Mouse (Mus musculus): ENCODE data around the gene Hexb. TPM values are rescaled to one million over a fixed set of nuclear protein-coding genes. Genes with fewer than 3 reads are reported as not detected.

Gene Hexb
- polyA plus RNA-seq (2015; fragmentation: Nextera tagmentation; extraction: Ambion mirVana) = 34.2 and 36.2 TPM in 2 replicates

DNA sequence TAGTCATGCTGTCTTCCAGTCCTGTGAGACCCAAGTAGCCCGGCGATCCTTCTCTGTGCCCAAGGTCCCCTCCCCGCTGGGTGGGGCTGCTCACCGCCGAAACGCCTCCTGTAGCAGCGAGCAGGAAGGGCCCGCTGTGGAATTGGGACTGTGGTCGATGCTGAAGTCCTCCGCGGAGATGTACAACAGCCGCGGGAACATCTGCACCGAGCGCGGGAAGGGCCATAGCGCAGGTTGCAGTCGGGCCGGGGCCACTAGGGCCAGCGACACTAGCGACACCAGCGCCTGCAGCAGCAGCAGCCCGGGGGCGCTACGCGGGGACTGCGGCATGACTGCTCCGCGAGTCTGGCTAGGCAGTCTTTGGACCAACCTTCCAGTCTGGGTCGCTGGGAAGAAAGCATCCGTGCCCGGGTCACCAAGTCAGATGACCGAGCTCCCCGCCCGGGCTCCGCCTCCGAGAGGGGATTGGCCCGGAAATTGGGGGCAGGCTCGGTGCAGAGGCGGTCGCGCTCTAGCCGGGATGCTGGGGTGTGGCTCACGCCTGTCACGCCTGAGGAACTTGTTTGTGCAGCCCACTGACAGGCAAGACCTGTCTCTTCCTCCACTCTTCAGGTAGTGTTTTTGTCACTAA, at the start of gene Hexb:
Gene Hexb (minus strand): TSS at position 426 of the 631 bp plus-strand sequence.
- H3K4me3 ChIP-seq (ENCODE audit: low read length) = peak within 1 kb of the TSS; percentile 79
- ATAC-seq (ENCODE audit: low read depth) = peak; percentile 94
- H3K9ac ChIP-seq (ENCODE audit: low read length) = peak within 1 kb of the TSS; percentile 75
- peak within 1 kb of the TSS; percentile 59 for H3K27ac ChIP-seq (ENCODE audit: low read length)
- peak within 1 kb of the TSS; percentile 97 for H3K4me2 ChIP-seq (ENCODE audit: low read depth, low read length)
- H3K9me3 ChIP-seq (ENCODE audit: control insufficient read depth, low read length) = no peaks in the 10 kb centered on the region
- 0% methylated on average over 45 of the region's 45 CpGs for WGBS
- no peaks in the 10 kb centered on the region for H3K36me3 ChIP-seq (ENCODE audit: control insufficient read depth, insufficient read depth, low read length)
- H3K27me3 ChIP-seq (ENCODE audit: control insufficient read depth, insufficient read depth, low read depth, low read length) = no peaks in the 10 kb centered on the region
- 0 out of 2 replicates have a peak, but pooled peaks cover 2% of the 10 kb centered on the region for H3K4me1 ChIP-seq (replicated peaks; ENCODE audit: control insufficient read depth, insufficient read depth, low read length)

- peaks cover 66% of the 10 kb centered on the region for H3K4me1 ChIP-seq (replicated peaks; ENCODE audit: control insufficient read depth, insufficient read depth, low read length)
- H3K4me3 ChIP-seq (ENCODE audit: low read length) = no peak overlapping the region
- no peaks in the 10 kb centered on the region for H3K9me3 ChIP-seq (ENCODE audit: control insufficient read depth, low read length)
- H3K36me3 ChIP-seq (ENCODE audit: control insufficient read depth, insufficient read depth, low read length) = peaks cover 36% of the 10 kb centered on the region
- H3K27ac ChIP-seq (ENCODE audit: low read length) = no peak overlapping the region
- H3K27me3 ChIP-seq (ENCODE audit: control insufficient read depth, insufficient read depth, low read depth, low read length) = no peaks in the 10 kb centered on the region
- no peak overlapping the region for H3K4me2 ChIP-seq (ENCODE audit: low read depth, low read length)
- H3K9ac ChIP-seq (ENCODE audit: low read length) = no peak overlapping the region
- 78% methylated on average over 4 of the region's 4 CpGs for WGBS
- ATAC-seq (ENCODE audit: low read depth) = no peak
Observed at GRCm38 (mm10) chr13:97247754-97248153, 49.6 kb upstream of the Hexb start.

GRCm38 (mm10) chr13:97246217-97246616, 48.1 kb upstream of the Hexb start:
- whole genome bisulfite sequencing = 90% methylated on average over 16 of the region's 16 CpGs
- no peak overlapping the region for H3K27ac ChIP-seq (ENCODE audit: low read length)
- no peaks in the 10 kb centered on the region for H3K27me3 ChIP-seq (ENCODE audit: control insufficient read depth, insufficient read depth, low read depth, low read length)
- peaks cover 32% of the 10 kb centered on the region for H3K36me3 ChIP-seq (ENCODE audit: control insufficient read depth, insufficient read depth, low read length)
- no peak for ATAC-seq (ENCODE audit: low read depth)
- no peak overlapping the region for H3K9ac ChIP-seq (ENCODE audit: low read length)
- no peaks in the 10 kb centered on the region for H3K9me3 ChIP-seq (ENCODE audit: control insufficient read depth, low read length)
- no peak overlapping the region for H3K4me3 ChIP-seq (ENCODE audit: low read length)
- peaks cover 60% of the 10 kb centered on the region for H3K4me1 ChIP-seq (replicated peaks; ENCODE audit: control insufficient read depth, insufficient read depth, low read length)
- no peak overlapping the region for H3K4me2 ChIP-seq (ENCODE audit: low read depth, low read length)

DNA sequence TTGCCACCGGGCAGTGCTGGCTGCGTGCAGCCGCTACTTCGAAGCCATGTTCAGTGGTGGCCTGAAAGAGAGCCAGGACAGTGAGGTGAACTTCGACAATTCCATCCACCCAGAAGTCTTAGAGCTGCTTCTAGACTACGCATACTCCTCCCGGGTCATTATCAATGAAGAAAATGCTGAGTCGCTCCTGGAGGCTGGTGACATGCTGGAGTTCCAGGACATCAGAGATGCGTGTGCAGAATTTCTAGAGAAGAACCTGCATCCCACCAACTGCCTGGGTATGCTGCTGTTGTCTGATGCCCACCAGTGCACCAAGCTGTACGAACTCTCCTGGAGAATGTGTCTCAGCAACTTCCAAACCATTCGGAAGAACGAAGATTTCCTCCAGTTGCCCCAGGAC, 47.0 kb upstream of the Hexb start:
- Histone ChIP-seq H3K9ac (ENCODE audit: low read length) (no peak overlapping the region), H3K27ac (ENCODE audit: low read length) (no peak overlapping the region), H3K36me3 (ENCODE audit: control insufficient read depth, insufficient read depth, low read length) (peaks cover 27% of the 10 kb centered on the region), H3K27me3 (ENCODE audit: control insufficient read depth, insufficient read depth, low read depth, low read length) (no peaks in the 10 kb centered on the region), H3K4me2 (ENCODE audit: low read depth, low read length) (no peak overlapping the region), H3K9me3 (ENCODE audit: control insufficient read depth, low read length) (no peaks in the 10 kb centered on the region), H3K4me3 (ENCODE audit: low read length) (no peak overlapping the region), H3K4me1 (replicated peaks; ENCODE audit: control insufficient read depth, insufficient read depth, low read length) (peaks cover 57% of the 10 kb centered on the region)
- no peak for ATAC-seq (ENCODE audit: low read depth)
- WGBS = 84% methylated on average over 12 of the region's 12 CpGs

- no peaks in the 10 kb centered on the region for H3K9me3 ChIP-seq (ENCODE audit: control insufficient read depth, low read length)
- ATAC-seq (ENCODE audit: low read depth) = no peak
Observed at GRCm38 (mm10) chr13:97244712-97245105, 46.6 kb upstream of the Hexb start.

GRCm38 (mm10) chr13:97243962-97244711, 46.0 kb upstream of the Hexb start:
- H3K4me3 ChIP-seq (ENCODE audit: low read length) = peak overlapping the region; percentile 85
- H3K27me3 ChIP-seq (ENCODE audit: control insufficient read depth, insufficient read depth, low read depth, low read length) = no peaks in the 10 kb centered on the region
- ATAC-seq (ENCODE audit: low read depth) = no peak
- H3K9me3 ChIP-seq (ENCODE audit: control insufficient read depth, low read length) = no peaks in the 10 kb centered on the region
- peaks cover 53% of the 10 kb centered on the region for H3K4me1 ChIP-seq (replicated peaks; ENCODE audit: control insufficient read depth, insufficient read depth, low read length)
- peak overlapping the region; percentile 52; the same call in 1 of the 2 replicates for H3K9ac ChIP-seq (ENCODE audit: low read length)
- WGBS = 31% methylated on average over 15 of the region's 15 CpGs
- peaks cover 27% of the 10 kb centered on the region for H3K36me3 ChIP-seq (ENCODE audit: control insufficient read depth, insufficient read depth, low read length)
- H3K27ac ChIP-seq (ENCODE audit: low read length) = peak overlapping the region; percentile 67
- H3K4me2 ChIP-seq (ENCODE audit: low read depth, low read length) = peak overlapping the region; percentile 79

More at GRCm38 (mm10) chr13:97244712-97245105, 46.6 kb upstream of the Hexb start:
- no peak overlapping the region for H3K9ac ChIP-seq (ENCODE audit: low read length)
- peak overlapping the region; percentile 79 for H3K4me2 ChIP-seq (ENCODE audit: low read depth, low read length)
- H3K27me3 ChIP-seq (ENCODE audit: control insufficient read depth, insufficient read depth, low read depth, low read length) = no peaks in the 10 kb centered on the region
- peak overlapping the region; percentile 67 for H3K27ac ChIP-seq (ENCODE audit: low read length)
- 44% methylated on average over 11 of the region's 11 CpGs for WGBS
- H3K36me3 ChIP-seq (ENCODE audit: control insufficient read depth, insufficient read depth, low read length) = peaks cover 27% of the 10 kb centered on the region
- peaks cover 54% of the 10 kb centered on the region for H3K4me1 ChIP-seq (replicated peaks; ENCODE audit: control insufficient read depth, insufficient read depth, low read length)
- H3K4me3 ChIP-seq (ENCODE audit: low read length) = peak overlapping the region; percentile 85

DNA sequence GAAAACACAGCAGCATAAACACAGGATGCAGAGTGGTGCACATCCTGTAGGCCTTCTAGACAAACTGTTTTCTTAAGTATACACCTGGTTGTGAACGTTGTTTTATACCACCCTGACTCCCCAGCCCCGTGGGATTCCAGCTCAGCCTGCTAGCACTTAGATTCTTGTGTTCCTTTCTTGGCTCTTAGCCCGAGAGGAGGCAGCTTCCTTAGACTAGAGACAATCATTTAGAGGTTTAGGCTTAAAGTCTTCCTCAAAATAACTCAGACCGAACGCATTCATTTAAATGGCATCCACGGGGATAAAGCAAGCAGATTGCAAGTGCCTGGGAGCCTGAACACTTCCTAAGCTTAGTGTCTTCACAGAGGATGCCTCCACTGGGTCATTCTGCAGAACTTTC, 44.6 kb upstream of the Hexb start:
- no peak for ATAC-seq (ENCODE audit: low read depth)
- peak overlapping the region; percentile 62 for H3K9ac ChIP-seq (ENCODE audit: low read length)
- H3K9me3 ChIP-seq (ENCODE audit: control insufficient read depth, low read length) = no peaks in the 10 kb centered on the region
- peak overlapping the region; percentile 79 for H3K4me2 ChIP-seq (ENCODE audit: low read depth, low read length)
- H3K27ac ChIP-seq (ENCODE audit: low read length) = peak overlapping the region; percentile 12; the same call in 1 of the 2 replicates
- peaks cover 25% of the 10 kb centered on the region for H3K36me3 ChIP-seq (ENCODE audit: control insufficient read depth, insufficient read depth, low read length)
- no peaks in the 10 kb centered on the region for H3K27me3 ChIP-seq (ENCODE audit: control insufficient read depth, insufficient read depth, low read depth, low read length)
- peaks cover 49% of the 10 kb centered on the region for H3K4me1 ChIP-seq (replicated peaks; ENCODE audit: control insufficient read depth, insufficient read depth, low read length)
- under 1% methylated on average over 6 of the region's 6 CpGs for WGBS
- H3K4me3 ChIP-seq (ENCODE audit: low read length) = peak overlapping the region; percentile 85

DNA sequence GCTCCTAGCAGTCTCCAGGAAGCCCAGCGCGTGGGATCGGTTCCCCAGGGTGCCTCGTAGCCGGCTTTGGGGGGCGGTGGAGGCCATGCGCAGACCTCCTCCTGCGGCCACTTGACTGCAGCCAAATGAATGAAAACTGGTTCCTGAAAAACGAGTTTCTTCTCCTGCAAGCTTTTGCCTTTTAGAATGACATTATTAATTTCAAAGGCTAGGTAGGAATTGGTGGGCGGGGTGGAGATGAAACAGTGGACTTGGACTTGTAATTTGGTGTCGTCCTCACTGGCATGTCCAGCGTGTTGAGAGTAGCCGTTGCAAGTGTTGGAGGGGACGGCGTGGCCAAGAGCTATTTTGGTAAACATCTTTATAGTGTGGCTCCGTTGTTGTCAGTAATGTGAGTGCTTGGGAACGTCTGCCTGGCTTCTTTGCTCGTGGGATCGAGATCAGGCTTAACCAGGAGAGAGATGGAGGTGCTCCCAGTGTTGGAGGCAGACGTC, 43.7 kb upstream of the Hexb start:
- H3K9me3 ChIP-seq (ENCODE audit: control insufficient read depth, low read length) = no peaks in the 10 kb centered on the region
- peaks cover 51% of the 10 kb centered on the region for H3K4me1 ChIP-seq (replicated peaks; ENCODE audit: control insufficient read depth, insufficient read depth, low read length)
- 0% methylated on average over 20 of the region's 20 CpGs for WGBS
- H3K4me2 ChIP-seq (ENCODE audit: low read depth, low read length) = peak overlapping the region; percentile 79
- H3K36me3 ChIP-seq (ENCODE audit: control insufficient read depth, insufficient read depth, low read length) = peaks cover 17% of the 10 kb centered on the region
- peak overlapping the region; percentile 85 for H3K4me3 ChIP-seq (ENCODE audit: low read length)
- peak overlapping the region; percentile 90 for H3K9ac ChIP-seq (ENCODE audit: low read length)
- no peaks in the 10 kb centered on the region for H3K27me3 ChIP-seq (ENCODE audit: control insufficient read depth, insufficient read depth, low read depth, low read length)
- H3K27ac ChIP-seq (ENCODE audit: low read length) = peak overlapping the region; percentile 97
- ATAC-seq (ENCODE audit: low read depth) = no peak
